Mouse (Mus musculus): Measurements from ENCODE around the gene Rsu1.

GRCm38 (mm10) chr2:13206825-13207224 lies 64.4 kb downstream of the Rsu1 start:
- TF ChIP-seq POLR2A (IDR thresholded peaks at IDR 0.05; ENCODE audit: low read depth, low read length) (no peak), CTCF (conservative IDR thresholded peaks at IDR 0.05; ENCODE audit: insufficient read depth, insufficient read length, low read depth, low read length) (no peak)
